Mouse (Mus musculus): ENCODE data around the gene Wwc2.
A peak's percentile ranks its signal among the peaks of the same experiment; 100 is the strongest.

Gene Wwc2

GRCm38 (mm10) chr8:47990911-47991820 lies at the start of gene Wwc2:
Wwc2 (minus strand) TSS chr8:47990924.
- DNase-seq, result peak; percentile 88 to 90

GRCm38 (mm10) chr8:48038261-48038934 lies 47.7 kb upstream of the Wwc2 start:
- DNase-seq, result no peak

DNA sequence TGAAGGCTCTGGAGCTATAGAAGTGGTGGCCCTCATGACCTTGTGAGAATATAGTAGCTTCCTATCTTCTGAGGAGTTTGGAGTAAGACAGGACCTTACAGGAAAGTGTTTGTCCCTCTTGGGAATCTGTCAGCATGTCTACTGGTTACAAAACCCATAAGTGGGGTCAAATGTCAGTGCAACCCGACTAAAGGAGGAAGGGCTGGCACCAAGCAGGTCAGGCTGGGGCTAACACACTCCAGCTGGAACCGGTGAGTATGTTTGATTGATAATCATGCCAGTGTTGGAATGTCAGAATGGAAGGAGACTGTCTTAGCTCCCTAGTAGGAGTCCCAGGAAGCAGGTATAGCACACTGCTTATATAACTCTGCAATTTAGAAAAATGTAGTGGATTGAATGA lies 41.3 kb upstream of the Wwc2 start:
- DNase-seq, result no peak

- no peak for DNase-seq
Observed at GRCm38 (mm10) chr8:48030667-48031066, 39.9 kb upstream of the Wwc2 start.

DNA sequence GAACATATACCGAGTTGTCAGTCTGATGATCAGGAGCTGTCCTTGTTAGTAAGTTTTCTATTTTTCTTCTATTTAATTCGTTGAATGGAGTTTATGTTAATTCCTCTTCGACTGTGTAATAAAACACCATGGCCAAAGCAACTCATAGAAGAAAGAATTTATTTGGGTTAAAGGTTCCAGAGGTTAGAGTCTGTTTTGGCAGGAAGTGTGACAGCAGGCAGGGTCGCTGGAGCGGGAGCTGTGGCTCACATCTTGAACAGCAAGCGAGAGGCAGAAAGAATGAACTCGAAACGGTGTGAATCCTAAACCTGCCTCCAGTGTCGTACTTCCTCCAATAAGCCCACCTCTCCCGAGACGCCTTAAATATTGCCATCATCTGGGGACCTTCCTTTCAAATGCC lies 36.1 kb upstream of the Wwc2 start:
- DNase-seq, result no peak

DNA sequence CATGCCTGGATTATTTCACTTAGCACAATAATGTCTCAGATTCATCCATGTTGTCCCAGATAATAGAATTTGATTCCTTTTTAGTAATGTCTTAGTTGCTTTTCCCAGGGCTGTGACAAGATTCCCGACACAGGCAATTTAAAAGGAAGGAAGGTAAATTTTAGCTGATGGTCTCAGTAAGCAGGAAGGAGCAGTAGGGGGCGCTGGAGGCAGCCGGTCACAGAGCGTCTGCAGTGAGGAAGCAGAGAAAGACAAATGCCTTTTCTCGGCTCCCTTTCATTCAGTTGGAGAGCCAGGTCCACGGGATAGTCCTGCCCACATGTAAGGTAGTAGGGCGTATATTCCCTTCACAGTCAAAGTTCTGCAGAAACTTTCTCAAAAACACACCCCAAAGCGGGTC lies 32.5 kb upstream of the Wwc2 start:
- peak in 1 of 2 experiments; percentile 56 for DNase-seq

GRCm38 (mm10) chr8:48019737-48020136 lies 29.0 kb upstream of the Wwc2 start:
- no peak for DNase-seq

GRCm38 (mm10) chr8:48016538-48016937 lies 25.8 kb upstream of the Wwc2 start:
- DNase-seq, result peak; percentile 73 to 86

GRCm38 (mm10) chr8:48014386-48014785 lies 23.7 kb upstream of the Wwc2 start:
- no peak for DNase-seq

DNA sequence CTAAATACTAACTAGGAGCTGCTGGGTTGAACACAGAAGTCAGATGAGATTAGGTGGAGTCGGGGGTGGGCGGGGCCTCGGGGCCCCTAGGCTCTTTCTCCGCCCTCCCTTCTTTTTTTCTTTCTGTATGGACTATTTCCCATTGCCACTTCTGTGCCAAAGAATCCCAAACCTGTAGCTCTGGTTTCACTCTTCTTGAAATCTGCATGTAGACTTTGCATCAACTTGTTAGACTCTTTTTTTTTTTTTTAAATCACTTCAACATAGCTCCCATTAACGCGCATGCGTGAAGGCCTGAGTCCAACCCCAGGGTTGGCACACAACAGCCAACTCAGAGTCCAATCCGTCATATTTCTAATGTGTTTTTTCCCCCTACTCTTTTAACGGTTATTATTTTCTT lies 22.6 kb upstream of the Wwc2 start:
- DNase-seq, result no peak

- DNase-seq, result no peak
Observed at GRCm38 (mm10) chr8:48011871-48012270, 21.1 kb upstream of the Wwc2 start.

GRCm38 (mm10) chr8:48010977-48011376 lies 20.3 kb upstream of the Wwc2 start:
- DNase-seq, result no peak

DNA sequence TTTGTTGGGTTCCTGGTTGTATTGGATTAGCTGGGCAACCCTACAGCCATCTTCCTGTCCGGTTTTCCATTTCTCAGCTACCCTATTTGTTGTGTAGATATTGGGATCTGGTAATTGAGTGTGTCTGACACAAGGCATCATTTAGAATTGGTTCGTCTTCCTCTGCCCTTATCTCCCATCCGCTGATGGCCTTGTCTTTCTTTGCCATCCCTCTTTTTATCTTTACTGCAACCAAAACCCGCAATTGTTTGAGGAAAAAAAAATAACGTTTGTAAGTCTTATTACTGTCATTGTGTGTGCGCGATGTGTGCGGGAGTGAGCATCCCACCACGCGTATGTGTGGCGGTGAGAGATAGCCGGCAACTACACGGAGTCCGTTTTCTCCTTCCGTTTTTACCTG lies 18.7 kb upstream of the Wwc2 start:
- no peak for DNase-seq

DNA sequence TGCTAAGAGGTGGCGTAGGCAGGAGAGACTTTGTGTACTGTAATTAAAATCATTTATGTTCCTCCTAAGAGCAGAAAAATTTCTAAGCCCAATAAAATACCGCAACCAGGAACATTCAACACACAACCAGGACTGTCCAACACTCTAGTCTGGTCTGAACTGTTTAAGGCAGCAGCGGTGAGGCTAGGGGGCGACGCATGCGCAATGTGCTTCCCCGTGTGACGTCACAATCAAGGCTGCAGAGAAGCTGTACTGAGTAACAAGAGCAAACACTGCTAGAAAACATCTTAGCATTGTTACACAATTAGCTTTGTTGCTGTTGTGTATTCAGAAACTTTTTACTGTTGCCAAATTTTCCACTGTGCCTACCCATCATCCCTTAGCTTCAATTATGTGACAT lies 18.2 kb upstream of the Wwc2 start:
- DNase-seq, result no peak

DNA sequence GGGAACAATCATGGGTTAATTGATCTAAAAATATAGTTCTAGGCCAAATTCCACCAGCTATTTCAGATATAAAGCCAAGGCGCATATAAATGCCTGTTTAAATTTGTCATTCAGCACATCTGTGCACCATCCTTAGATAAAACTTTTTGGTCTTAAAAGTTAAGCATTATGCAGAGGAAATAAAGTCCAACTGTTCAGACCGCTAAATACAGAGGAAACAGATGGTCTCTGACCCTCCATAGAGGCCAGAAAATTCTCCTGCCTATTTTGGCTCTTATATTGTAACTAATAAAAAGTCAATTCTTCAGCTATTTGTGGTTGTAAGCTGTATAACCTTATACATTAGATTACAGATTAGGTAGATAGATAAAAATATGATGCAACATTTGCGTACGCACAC lies 16.1 kb upstream of the Wwc2 start:
- DNase-seq, result no peak

DNA sequence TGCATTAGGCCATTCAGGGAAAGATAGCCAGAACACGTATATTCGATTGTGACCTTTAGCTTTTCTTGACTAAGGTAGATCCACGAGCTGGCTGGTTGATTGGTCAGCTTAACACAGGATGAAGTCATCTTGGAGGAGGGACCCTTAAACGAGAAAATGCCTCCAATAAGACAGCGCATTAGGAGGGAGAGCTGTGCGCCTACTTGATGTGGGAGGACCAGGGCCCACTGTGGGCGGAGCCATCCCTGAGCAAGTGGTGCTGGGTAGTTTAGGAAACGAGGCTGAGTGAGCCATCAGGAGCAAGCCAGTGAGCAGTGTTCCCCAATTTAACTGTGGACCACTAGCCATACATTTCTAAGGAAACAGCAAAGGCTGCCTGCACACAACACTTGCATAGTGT lies 11.8 kb upstream of the Wwc2 start:
- no peak for DNase-seq

GRCm38 (mm10) chr8:48001395-48001794 lies 10.7 kb upstream of the Wwc2 start:
- DNase-seq, result peak; percentile 29 to 36

GRCm38 (mm10) chr8:47996712-47997111 lies 6.0 kb upstream of the Wwc2 start:
- DNase-seq, result no peak

GRCm38 (mm10) chr8:47996126-47996525 lies 5.4 kb upstream of the Wwc2 start:
- no peak for DNase-seq

DNA sequence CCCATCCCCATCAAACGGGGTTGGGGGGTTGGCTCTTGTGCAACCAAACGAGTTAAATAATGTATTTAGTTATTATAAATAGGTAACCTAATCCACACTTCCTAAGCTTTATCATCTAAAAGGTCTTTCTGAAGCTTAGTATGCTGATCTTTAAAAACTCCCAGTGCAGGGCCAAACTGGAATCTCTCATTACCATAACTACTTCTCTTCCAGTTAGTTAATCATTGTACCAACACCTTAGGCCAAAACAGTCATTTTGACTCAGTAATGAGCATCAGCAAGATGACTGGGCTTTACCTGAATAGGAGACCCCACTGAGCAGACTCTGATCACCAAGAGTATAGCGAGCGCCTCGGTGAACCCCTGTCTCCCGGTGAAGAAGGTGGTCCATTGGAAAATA lies 4.7 kb upstream of the Wwc2 start:
- DNase-seq, result peak in 1 of 2 experiments; percentile 76

- DNase-seq, result peak; percentile 55 to 68
Observed at GRCm38 (mm10) chr8:47994618-47995274, 4.0 kb upstream of the Wwc2 start.

- peak; percentile 99 to 100 for DNase-seq
Observed at GRCm38 (mm10) chr8:47990386-47990772, 345 bp downstream of the Wwc2 start.

- DNase-seq, result peak; percentile 59 to 63
Observed at GRCm38 (mm10) chr8:47989655-47990385, 904 bp downstream of the Wwc2 start.

All from kidney, postnatal 36 days (tissue).